Mouse (Mus musculus): ENCODE measurements at regions not wholly inside any gene's neighbourhood (a gene's known extent, or its start where the extent isn't known, plus 50 kb on each side); places are given as distances from the start of the nearest gene placed in this dataset.
"Not testable (repeated sequence)": the region's sequence is repeated elsewhere in the genome, so short reads cannot be mapped to it uniquely, and the experiment has no call there.

DNA sequence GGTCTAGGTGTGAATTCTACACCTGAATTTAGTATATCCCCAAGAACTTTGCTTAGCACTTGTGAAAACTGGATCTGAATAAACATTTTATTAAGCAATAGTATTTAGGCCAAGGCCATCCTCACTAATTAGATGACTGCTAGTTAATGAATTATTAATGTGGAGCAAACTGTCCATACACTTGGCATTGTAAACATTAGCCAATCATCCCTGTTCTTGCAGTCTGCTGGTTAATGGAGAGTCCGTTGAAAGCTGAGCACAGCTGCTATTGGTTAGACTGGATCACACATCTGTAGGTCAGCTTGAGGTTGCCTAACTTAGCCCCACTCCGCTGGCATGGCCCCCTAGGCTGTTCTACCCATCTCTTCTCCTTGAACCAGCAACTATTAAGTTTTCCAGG lies 826.2 kb upstream of the 4930452B06Rik start:
- DNase-seq (ENCODE audit: low read depth, low spot score) = no peak

DNA sequence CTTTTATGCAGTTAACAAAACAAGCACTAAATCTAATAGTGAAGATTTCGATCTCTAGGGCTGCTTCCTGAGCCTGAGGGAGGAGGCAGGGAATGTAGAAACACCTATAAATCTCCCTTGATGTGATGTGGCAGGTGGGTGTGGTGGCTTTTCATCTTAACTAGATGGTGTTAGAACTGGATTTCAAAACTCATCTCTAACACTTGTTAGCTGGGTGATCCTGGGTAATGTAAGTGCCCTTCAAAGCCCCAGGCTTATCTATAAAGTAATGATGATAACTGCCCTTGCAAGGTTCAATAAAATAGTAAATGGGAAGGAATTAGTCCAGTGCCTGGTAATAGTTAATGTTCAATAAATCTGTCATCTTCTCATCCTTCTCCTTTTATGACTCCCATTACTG lies 822.5 kb upstream of the 4930452B06Rik start:
- no peak for DNase-seq (ENCODE audit: low read depth, low spot score)

DNA sequence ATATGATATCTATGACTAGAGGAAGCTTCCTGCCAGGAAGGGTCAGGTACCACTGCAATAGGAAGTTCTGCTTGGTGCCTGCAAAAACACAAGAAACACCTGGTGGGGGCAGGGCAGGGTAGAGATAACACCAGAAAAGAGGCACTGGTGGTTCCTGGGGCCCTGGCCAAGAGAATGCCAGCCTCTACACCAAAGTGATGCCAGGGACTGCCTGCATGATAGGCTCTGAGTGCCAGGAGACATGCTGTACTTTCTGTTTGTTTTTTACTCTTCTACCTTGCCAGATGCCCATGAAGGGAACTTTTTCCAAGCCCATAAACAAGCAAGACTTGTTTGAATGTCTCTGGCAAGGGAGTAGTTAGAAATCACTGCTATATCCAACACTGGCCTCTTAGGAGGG lies 812.9 kb upstream of the 4930452B06Rik start:
- DNase-seq (ENCODE audit: low read depth, low spot score) = no peak

DNA sequence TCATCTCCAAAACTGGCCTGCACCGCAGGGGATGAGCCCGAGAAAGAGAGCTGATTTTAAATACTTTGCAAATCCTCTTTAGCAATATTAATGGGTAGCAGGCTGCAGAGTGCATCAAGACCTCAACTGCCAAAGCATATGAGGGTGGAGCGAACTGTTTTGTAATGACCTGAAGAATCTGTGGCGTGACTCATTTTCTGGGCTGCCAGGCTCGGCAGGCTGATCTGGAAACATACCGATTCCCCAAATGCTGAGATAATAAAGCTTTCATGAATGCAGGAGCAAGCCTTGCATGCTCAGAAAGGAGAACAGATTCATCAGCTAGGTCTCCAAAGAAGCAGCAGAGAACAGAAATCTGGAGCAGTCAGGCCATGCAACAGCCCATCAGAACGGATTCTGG lies 809.1 kb upstream of the 4930452B06Rik start:
- no peak for DNase-seq (ENCODE audit: low read depth, low spot score)

- no peak for DNase-seq (ENCODE audit: low read depth, low spot score)
Observed at GRCm38 (mm10) chr14:9469686-9470085, 803.6 kb upstream of the 4930452B06Rik start.

DNA sequence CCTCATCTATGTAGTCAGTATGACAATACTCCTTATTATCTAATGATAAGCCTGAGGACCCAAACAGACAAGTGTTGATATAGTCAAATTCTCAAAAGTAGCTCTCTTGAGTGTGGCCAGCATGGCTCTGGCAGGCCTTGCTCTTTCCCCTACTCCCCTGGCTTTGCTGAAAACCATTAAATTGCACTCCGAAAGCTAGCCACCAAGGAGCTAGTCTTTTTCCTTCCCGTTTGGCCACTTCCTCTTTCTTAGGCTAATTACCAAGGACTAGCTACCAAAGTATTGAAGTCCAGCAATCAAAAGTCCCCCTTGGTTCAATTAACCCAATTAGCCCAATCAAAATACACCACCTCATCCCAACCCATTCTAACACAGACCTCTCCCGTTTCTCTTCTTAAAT lies 802.6 kb upstream of the 4930452B06Rik start:
- no peak for DNase-seq (ENCODE audit: low read depth, low spot score)

DNA sequence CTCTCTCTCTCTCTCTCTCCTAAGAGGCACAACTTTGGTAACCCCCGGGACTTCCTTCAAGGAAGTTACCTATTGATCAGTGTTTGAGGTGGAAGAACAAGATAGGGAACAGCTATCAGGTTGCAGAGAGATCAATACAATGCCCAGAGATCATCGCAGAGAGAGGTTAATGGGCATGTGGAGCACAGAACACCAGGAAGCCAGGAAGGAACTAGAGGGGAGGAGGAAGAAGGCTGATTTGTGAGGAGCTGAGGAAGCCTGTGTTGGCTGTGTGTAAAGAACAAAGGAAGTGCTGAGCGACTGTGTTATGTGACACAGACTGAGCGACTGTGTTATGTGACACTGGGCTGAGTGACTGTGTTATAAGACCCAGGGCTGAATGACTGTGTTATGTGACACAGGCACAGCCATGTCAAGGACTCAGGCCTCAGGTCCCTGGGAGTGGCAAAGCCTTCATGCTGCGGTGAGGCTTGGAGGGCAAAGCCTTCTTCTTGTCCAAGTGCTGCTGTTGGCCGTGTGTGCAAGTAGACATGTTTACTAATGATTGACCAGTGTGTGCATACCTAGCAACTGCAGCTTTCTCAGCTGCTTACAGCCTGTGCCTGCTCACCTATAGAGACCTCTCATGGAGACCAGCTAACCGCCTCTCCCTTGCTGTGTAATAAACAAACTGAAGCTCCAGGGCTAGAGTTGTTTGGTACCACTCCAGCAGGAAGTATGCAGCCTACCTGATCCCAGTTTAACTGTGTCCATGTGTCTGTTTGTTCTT lies 801.8 kb upstream of the 4930452B06Rik start:
- no peak for DNase-seq (ENCODE audit: low read depth, low spot score)

GRCm38 (mm10) chr14:9460006-9460405 lies 794.0 kb upstream of the 4930452B06Rik start:
- no peak for DNase-seq (ENCODE audit: low read depth, low spot score)

DNA sequence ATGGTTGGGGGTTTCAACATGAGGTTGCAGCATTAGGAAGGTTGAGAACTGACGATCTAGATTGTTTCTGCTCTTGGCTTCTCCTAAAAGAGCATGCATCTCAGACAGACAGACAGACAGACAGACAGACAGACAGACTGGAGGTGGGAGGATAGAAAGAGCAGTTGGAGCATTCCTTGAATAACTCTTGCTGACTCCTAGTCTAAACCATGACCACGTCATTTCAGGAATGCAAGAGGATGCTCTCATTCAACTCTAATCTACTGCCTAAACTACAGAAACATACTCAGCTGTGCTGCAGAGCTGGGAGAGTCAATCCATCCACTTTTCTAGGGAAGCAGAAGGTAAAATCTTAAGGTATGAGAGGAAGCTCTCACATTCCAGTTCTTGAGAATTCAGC lies 792.8 kb upstream of the 4930452B06Rik start:
- DNase-seq (ENCODE audit: low read depth, low spot score) = no peak

DNA sequence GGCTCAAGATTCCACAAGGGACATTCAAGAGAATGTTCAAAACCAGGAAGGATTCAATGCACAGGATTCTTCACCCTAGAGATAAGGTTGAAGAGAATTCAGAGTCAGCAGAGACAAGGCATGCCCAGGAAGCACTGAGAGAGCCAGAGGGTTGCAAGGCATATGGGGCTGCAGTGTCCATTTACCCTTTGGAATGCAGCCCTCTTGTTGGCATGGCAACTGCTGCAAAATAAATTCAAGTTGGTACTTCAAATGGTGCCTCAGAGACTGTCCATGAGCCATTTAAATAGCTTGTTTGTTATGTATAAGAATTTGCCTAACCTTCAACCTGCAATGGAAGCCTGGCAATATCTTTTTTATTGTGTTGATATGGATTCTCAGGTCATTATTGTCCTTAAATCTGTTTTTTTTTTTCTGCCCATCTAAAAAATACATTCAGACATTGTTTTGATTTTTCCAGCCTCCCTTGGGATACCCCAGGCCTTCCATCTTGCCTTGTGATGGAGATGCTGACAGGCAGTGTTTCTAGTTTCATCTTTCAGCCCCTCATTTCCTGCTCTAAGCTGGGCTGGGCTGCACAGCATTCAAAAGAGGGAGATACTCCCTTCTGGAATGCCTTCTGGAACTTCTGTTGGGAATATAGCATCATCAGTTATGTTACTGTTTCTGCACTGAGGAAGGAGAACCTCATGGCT lies 791.9 kb upstream of the 4930452B06Rik start:
- no peak for DNase-seq (ENCODE audit: low read depth, low spot score)

DNA sequence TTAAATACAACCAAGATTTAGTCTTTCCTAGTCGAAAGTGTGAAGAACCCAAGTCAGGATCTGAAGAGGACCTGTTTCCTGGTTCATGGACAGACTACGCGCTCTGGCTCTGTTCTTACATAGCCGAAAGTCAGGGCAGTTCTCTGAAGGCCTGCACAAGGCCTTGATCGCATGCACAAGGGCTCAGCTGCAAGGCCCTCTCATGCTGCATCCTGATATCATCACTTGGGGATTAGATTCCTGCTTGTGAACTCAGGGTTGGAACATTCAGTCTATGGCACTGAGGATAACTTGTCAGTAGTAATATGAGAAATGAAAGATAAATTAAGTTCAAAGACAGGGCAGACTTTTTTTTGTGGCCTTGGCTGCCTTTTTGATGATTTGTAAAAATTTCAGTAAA lies 789.9 kb upstream of the 4930452B06Rik start:
- no peak for DNase-seq (ENCODE audit: low read depth, low spot score)

DNA sequence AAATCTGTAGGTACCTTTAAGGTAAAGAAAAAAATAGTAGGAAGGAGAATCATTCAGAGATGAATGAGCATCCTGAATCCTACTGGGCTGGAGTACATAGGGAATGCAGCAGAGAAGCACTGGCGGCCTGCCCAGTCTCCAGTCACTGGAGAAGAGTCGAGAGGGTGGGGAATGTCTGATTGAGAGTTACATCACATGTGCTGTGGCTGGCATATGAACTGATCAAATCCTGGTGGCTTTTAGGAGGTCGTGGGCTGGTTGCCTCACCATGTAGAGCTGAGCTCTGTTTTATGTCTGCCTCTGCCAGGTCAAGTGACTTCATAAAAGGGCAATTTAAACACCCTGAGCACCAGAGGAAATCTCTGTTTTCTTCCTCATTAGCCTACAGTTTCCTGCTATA lies 783.9 kb upstream of the 4930452B06Rik start:
- no peak for DNase-seq (ENCODE audit: low read depth, low spot score)

DNA sequence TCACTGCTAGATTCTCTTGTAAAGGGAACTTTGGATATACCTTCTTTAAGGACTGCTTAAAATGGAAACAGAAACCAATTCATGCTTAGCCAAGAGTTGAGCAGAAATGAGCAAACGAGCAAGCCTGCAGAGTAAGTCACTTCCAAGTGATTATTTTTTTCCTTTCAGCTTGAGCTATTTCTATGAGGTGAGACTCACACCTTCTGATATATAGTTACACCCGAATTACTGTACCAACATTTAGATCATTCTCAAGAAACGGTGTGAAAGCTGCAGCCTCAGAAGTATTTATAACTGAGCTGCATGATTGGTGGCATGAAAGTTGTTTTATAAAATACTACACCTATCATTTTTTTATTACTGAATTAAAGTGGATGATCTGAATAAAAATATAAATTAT lies 771.9 kb upstream of the 4930452B06Rik start:
- DNase-seq (ENCODE audit: low read depth, low spot score) = no peak

DNA sequence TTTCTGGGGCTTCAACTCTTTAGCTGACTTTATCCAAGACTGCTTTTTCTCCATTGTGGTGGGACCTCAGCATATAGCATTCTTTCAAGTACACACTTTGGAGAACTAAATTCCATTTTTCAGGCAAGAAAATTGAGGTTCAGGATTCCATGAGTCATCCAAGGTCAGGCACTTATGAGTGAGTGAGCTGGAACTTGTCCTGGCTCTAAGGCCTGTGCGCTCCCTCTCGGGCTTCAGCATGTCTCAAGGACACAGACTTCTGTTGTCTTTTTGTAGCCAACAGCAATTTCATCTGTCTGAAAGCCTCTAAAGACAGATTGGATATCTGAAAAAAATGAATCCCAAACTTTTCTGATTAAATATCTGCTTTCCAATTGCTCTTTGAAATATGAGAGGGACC lies 769.1 kb upstream of the 4930452B06Rik start:
- DNase-seq (ENCODE audit: low read depth, low spot score) = no peak

GRCm38 (mm10) chr14:9433081-9433590 lies 767.1 kb upstream of the 4930452B06Rik start:
- DNase-seq (ENCODE audit: low read depth, low spot score) = no peak

DNA sequence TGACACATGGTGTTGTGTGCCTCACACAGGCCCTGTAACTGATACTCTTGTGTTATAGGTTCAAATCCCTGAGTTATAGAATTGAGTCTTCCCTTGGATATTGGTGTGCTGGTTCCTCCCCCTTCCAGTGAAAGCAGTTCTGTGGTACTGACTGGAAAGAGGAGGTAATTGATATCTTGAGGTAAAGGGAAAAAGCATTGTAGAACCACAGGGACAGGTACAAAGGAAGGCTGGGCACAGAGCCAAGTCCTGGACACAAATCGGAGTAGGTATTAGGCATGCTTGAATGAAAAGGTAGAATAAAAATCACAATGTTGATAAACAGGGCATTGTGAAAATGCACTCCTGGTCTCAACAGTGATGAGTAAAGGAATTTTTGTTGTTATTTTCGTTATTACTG lies 765.8 kb upstream of the 4930452B06Rik start:
- no peak for DNase-seq (ENCODE audit: low read depth, low spot score)

DNA sequence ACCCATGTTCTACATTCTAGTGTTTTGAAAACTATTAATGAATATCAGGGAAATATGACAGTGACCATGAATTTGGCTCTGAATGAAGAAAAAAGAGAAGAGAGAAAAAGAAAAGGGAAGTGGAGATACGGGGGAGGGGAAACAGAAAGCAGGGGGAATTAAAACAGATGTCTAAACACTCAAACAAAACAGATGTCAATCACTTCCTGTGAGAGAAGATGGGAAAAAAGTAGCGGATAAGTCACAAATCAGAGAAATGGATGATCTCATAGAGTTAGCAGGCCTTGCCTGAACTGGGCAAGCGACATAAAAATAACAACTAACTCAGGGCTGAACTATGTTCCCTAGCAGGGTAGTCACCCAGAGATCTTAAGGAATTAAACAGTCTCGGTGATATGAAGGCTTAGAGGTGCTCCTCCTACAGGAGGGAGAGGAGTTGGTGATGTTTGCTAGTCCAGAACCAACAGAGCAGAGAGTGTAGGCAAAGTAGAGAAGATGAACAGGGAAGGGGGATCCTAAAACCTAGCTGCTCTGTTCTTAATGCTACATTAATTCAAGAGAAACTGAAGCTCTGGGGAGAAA lies 745.9 kb upstream of the 4930452B06Rik start:
- DNase-seq (ENCODE audit: low read depth, low spot score) = no peak

DNA sequence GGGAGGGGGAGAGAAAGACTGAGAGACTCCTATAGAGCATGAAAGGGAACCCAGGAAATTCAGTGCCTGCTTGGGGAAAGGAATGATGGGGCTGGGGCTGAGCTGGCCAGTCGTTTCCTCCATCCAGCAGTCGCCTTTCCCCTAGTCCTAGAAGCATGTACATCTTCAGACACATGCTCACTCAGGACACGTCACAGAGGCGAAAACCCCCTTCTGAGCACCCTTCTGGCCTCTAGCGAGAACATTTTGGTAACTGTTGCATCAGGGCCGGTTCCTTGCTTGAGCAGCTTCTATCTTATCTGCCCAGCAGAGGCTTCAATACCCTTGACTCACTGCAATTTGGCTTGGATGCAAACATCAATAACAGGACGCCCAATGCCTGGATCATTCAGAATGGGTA lies 737.6 kb upstream of the 4930452B06Rik start:
- DNase-seq (ENCODE audit: low read depth, low spot score) = no peak

DNA sequence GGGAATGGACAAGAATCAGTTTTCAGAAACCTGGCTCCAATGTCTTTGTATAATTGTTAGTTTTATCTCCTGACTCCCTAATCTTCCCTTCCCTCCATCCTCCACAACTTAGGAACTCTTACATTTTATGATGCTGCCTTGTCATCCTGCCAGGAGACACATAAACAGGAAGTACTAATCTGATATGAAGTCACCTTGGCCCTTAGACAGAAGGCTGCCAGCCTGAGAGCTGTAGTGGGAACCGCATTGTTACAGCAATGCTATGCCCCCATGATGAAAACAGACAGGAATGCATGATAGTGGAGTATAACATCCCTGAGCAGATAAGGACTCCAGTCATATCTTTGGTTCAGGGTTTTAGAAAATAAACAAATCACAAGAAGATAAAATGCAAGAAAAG lies 734.8 kb upstream of the 4930452B06Rik start:
- no peak for DNase-seq (ENCODE audit: low read depth, low spot score)

GRCm38 (mm10) chr14:9393271-9393771 lies 727.3 kb upstream of the 4930452B06Rik start:
- DNase-seq (ENCODE audit: low read depth, low spot score) = peak; percentile 65

- DNase-seq (ENCODE audit: low read depth, low spot score) = not testable (repeated sequence)
Observed at GRCm38 (mm10) chr14:9389878-9390536, 724.0 kb upstream of the 4930452B06Rik start.

DNA sequence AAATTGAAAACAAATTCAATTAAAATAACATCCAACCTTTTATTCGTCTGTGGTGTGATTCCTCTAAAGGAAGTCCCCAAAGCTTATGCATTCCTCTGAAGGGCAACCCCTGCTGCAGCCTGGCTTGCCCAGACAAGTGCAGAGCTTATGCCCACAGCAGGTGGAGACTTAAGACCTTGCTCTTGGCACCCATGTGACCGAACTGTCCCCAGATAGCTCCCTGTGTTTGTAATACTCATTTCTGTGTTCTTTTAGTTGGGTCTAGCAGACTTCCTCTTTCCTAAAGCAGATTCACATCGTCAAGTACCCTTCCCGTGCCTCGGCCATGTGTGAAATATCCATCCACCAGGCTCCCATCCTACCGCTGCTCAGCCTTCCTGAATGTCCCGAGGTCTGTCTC lies 723.1 kb upstream of the 4930452B06Rik start:
- no peak for DNase-seq (ENCODE audit: low read depth, low spot score)

All from embryo, embryonic 11.5 days (tissue).